Comparison of ENCODE assay signal across 7 mouse cellular contexts in genomic region chr4:136907033-136907432, GRCm38 (mm10). TPM values are rescaled to one million over a fixed set of nuclear protein-coding genes. Genes with fewer than 3 reads are reported as not detected.
DNase-seq lines count a peak whose midpoint lies in the region; ATAC-seq and TF ChIP-seq lines count a peak whose summit lies in the region.

No protein-coding gene starts in this region.

- no peaks in the 10 kb centered on the region for H3K4me1 ChIP-seq in limb, embryonic 11.5 days (ENCODE audit: control insufficient read depth, insufficient read depth, low read length)
- H3K4me1 ChIP-seq in stomach, postnatal 0 days (replicated peaks; ENCODE audit: control insufficient read depth, insufficient read depth), result no peaks in the 10 kb centered on the region

- peaks cover 45% of the 10 kb centered on the region for H3K27me3 ChIP-seq in limb, embryonic 11.5 days (ENCODE audit: control insufficient read depth, insufficient read depth, low read length)
- H3K27me3 ChIP-seq in stomach, postnatal 0 days (ENCODE audit: control insufficient read depth, insufficient read depth, low read length), result no peaks in the 10 kb centered on the region

- 13% methylated on average over 7 of the region's 7 CpGs for WGBS in limb, embryonic 11.5 days
- 9% methylated on average over 7 of the region's 7 CpGs for WGBS in stomach, postnatal 0 days

- intact Hi-C loops in left cerebral cortex, adult 2 months (cut with DNase I), result no loop called here

- ATAC-seq in limb, embryonic 11.5 days (ENCODE audit: insufficient number of reproducible peaks, low FRiP score, low TSS enrichment, low read depth), result no peak
- peak; percentile 16; the same call in 1 of the 2 replicates for ATAC-seq in stomach, postnatal 0 days (ENCODE audit: low FRiP score, low TSS enrichment)

- no peaks in the 10 kb centered on the region for H3K9me3 ChIP-seq in limb, embryonic 11.5 days (ENCODE audit: control insufficient read depth, low read length)
- H3K9me3 ChIP-seq in stomach, postnatal 0 days (ENCODE audit: control insufficient read depth, low read length), result no peaks in the 10 kb centered on the region

- DNase-seq in left cerebral cortex, adult 2 months (ENCODE audit: extremely low spot score in 1 of 2, low spot score in 2 of 2), result no peak
- no peak for DNase-seq in left cerebral cortex, adult 9 months (ENCODE audit: low spot score in 2 of 2)
- DNase-seq in R1 (ENCODE audit: low read depth, low spot score), result peak; percentile 81
- peak; percentile 92 for DNase-seq in embryo, embryonic 11 days
- peak; percentile 86 for DNase-seq in limb, embryonic 11.5 days (ENCODE audit: low spot score)
- peak; percentile 65 for DNase-seq in stomach, postnatal 0 days (ENCODE audit: low spot score)
- DNase-seq in urinary bladder, postnatal 4 days (ENCODE audit: low spot score in 2 of 2), result no peak

- peak; percentile 66 for TF ChIP-seq CTCF in left cerebral cortex, adult 2 months (IDR thresholded peaks at IDR 0.05)
- TF ChIP-seq CTCF in stomach, postnatal 0 days (IDR thresholded peaks at IDR 0.05; ENCODE audit: low read depth), result peak; percentile 90

- H3K9ac ChIP-seq in limb, embryonic 11.5 days (ENCODE audit: low read length), result no peak overlapping the region
- H3K9ac ChIP-seq in stomach, postnatal 0 days (ENCODE audit: low read length), result no peak overlapping the region

- H3K36me3 ChIP-seq in limb, embryonic 11.5 days (ENCODE audit: control insufficient read depth, insufficient read depth, low read length), result no peaks in the 10 kb centered on the region
- no peaks in the 10 kb centered on the region for H3K36me3 ChIP-seq in stomach, postnatal 0 days (ENCODE audit: control insufficient read depth, insufficient read depth, low read length)

- no peak overlapping the region for H3K27ac ChIP-seq in left cerebral cortex, adult 2 months
- H3K27ac ChIP-seq in limb, embryonic 11.5 days (replicated peaks; ENCODE audit: low read depth, low read length), result no peak overlapping the region
- H3K27ac ChIP-seq in stomach, postnatal 0 days (replicated peaks), result no peak overlapping the region

- TF ChIP-seq EP300 in stomach, postnatal 0 days (optimal IDR thresholded peaks at IDR 0.05), result no peak

- no peak overlapping the region for H3K4me3 ChIP-seq in left cerebral cortex, adult 2 months
- no peak overlapping the region for H3K4me3 ChIP-seq in limb, embryonic 11.5 days (ENCODE audit: low read depth, low read length)
- no peak overlapping the region for H3K4me3 ChIP-seq in stomach, postnatal 0 days (ENCODE audit: low read depth, low read length)

- no peak overlapping the region for H3K4me2 ChIP-seq in limb, embryonic 11.5 days (ENCODE audit: low read depth, severe bottlenecking)
- no peak overlapping the region for H3K4me2 ChIP-seq in stomach, postnatal 0 days (replicated peaks; ENCODE audit: low read depth)

RNA-seq across cellular contexts. Expression of gene C1qa, which starts 8.4 kb away (rescaled TPM):
- total RNA-seq in left cerebral cortex, adult 2 months (2021), result 10 to 100 TPM; 44.5 to 48.3 TPM
- 8.5 and 8.6 TPM in 2 replicates for polyA plus RNA-seq in limb, embryonic 11.5 days (2014; fragmentation: Nextera tagmentation; extraction: Ambion mirVana)
- 49.7 and 53.0 TPM in 2 replicates for polyA plus RNA-seq in stomach, postnatal 0 days (2015; fragmentation: Nextera tagmentation; extraction: Ambion mirVana)

RNA-seq across cellular contexts. Expression of gene C1qc, which starts 14.2 kb away (rescaled TPM):
- 10 to 100 TPM; 41.2 to 45.1 TPM for total RNA-seq in left cerebral cortex, adult 2 months (2021)
- polyA plus RNA-seq in limb, embryonic 11.5 days (2014; fragmentation: Nextera tagmentation; extraction: Ambion mirVana), result 6.3 and 9.3 TPM in 2 replicates
- polyA plus RNA-seq in stomach, postnatal 0 days (2015; fragmentation: Nextera tagmentation; extraction: Ambion mirVana), result 48.6 and 49.4 TPM in 2 replicates

RNA-seq across cellular contexts. Expression of gene C1qb, which starts 21.0 kb away (rescaled TPM):
- 10 to 100 TPM; 57.5 to 60.3 TPM for total RNA-seq in left cerebral cortex, adult 2 months (2021)
- 16.4 and 16.5 TPM in 2 replicates for polyA plus RNA-seq in limb, embryonic 11.5 days (2014; fragmentation: Nextera tagmentation; extraction: Ambion mirVana)
- polyA plus RNA-seq in stomach, postnatal 0 days (2015; fragmentation: Nextera tagmentation; extraction: Ambion mirVana), result 79.6 and 80.6 TPM in 2 replicates

RNA-seq across cellular contexts. Expression of gene Epha8, which starts 49.6 kb away (rescaled TPM):
- 1 to 10 TPM; 3.5 to 4.6 TPM for total RNA-seq in left cerebral cortex, adult 2 months (2021)
- polyA plus RNA-seq in limb, embryonic 11.5 days (2014; fragmentation: Nextera tagmentation; extraction: Ambion mirVana), result 0.09 and 0.23 TPM in 2 replicates
- polyA plus RNA-seq in stomach, postnatal 0 days (2015; fragmentation: Nextera tagmentation; extraction: Ambion mirVana), result 0.11 and 0.16 TPM in 2 replicates

Comparison
In these comparisons a context has a peak if more than half of its experiments do, and no peak if none do; other contexts are left out.
1. DNase-seq: peak in R1 (single experiment), embryo, embryonic 11 days (single experiment), limb, embryonic 11.5 days (single experiment) and stomach, postnatal 0 days (single experiment); none in left cerebral cortex, adult 2 months (0 of 2), left cerebral cortex, adult 9 months (0 of 2) and urinary bladder, postnatal 4 days (0 of 2).